Mouse (Mus musculus): ENCODE measurements around the gene Borcs5. TPM values are rescaled to one million over a fixed set of nuclear protein-coding genes. Genes with fewer than 3 reads are reported as not detected.
"Not testable (repeated sequence)": the region's sequence is repeated elsewhere in the genome, so short reads cannot be mapped to it uniquely, and the experiment has no call there.

Borcs5 gene
- polyA plus RNA-seq, 1 experiment from 2014 or later: 20.3 TPM

DNA sequence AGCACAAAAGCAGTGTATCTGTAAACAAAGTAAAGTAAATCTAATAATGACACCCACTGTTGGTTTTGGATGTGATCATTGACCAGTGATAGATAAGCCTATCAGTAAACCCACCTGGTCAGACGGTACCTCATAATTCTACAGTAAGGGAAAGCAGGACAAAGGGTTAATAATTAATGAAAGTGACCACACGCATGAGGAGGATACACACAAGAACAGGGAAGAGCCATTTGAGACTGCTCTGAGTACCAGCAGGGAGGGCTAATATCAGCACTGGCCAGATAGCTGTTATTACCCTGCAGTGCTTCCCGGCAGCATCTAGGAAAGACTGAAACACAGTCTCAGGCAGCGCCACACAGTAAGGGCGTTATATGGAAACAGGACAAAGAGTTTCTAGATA is 25.3 kb downstream of the Borcs5 start:
- Histone ChIP-seq H3K27ac (replicated peaks) (no peak overlapping the region), H3K4me1 (no peaks in the 10 kb centered on the region), H3K36me3 (no peaks in the 10 kb centered on the region), H3K27me3 (ENCODE audit: low read depth, poor library complexity, severe bottlenecking) (no peaks in the 10 kb centered on the region), H3K9me3 (replicated peaks) (no peaks in the 10 kb centered on the region), H3K4me3 (no peak overlapping the region)
- 87% methylated on average over 5 of the region's 5 CpGs for WGBS
- no peak for DNase-seq (ENCODE audit: low spot score)

DNA sequence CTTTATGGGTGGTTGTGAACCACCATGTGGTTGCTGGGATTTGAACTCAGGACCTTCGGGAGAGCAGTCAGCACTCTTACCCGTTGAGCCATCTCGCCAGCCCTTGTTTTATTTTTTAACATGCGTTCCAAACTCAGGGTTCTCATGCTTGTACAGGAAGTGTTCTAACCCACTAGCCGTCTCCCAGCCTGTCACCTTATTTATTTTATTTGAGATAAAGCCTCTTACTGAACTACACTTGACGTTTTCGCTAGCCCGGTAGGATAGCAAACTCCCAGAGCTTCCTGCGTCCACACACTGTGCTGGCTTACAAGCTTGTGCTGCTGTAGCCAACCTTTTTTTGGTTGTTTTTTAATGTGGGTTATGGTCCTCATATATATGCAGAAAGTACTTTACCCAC is 26.5 kb downstream of the Borcs5 start:
- H3K4me3 ChIP-seq: no peak overlapping the region
- H3K36me3 ChIP-seq: no peaks in the 10 kb centered on the region
- no peak overlapping the region for H3K27ac ChIP-seq (replicated peaks)
- H3K4me1 ChIP-seq: no peaks in the 10 kb centered on the region
- WGBS: 83% methylated on average over 9 of the region's 9 CpGs
- H3K27me3 ChIP-seq (ENCODE audit: low read depth, poor library complexity, severe bottlenecking): no peaks in the 10 kb centered on the region
- no peaks in the 10 kb centered on the region for H3K9me3 ChIP-seq (replicated peaks)
- no peak for DNase-seq (ENCODE audit: low spot score)

DNA sequence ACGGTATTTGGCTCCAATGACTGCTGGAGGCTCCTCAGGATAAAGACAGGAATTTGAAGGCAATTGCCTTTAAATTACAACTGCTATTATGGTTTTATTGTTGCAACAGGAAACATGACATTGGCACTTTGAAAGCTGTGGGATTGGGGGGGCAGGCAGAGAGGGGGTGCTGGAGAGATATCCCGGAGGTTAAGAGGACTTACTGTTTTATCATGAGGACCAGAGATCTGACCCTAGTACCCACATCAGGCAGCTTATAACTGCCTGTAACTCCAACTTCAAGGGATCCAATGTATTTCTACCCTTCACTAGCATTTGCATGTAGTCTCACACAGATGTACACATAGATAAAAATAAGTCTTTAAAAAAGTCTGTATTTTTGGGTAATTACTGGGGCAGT is 29.2 kb downstream of the Borcs5 start:
- DNase-seq (ENCODE audit: low spot score): no peak
- Histone ChIP-seq H3K27ac (replicated peaks) (no peak overlapping the region), H3K9me3 (replicated peaks) (no peaks in the 10 kb centered on the region), H3K4me3 (no peak overlapping the region), H3K36me3 (no peaks in the 10 kb centered on the region), H3K4me1 (peaks cover 4% of the 10 kb centered on the region), H3K27me3 (ENCODE audit: low read depth, poor library complexity, severe bottlenecking) (no peaks in the 10 kb centered on the region)
- WGBS: 96% methylated on average over 2 of the region's 2 CpGs

DNA sequence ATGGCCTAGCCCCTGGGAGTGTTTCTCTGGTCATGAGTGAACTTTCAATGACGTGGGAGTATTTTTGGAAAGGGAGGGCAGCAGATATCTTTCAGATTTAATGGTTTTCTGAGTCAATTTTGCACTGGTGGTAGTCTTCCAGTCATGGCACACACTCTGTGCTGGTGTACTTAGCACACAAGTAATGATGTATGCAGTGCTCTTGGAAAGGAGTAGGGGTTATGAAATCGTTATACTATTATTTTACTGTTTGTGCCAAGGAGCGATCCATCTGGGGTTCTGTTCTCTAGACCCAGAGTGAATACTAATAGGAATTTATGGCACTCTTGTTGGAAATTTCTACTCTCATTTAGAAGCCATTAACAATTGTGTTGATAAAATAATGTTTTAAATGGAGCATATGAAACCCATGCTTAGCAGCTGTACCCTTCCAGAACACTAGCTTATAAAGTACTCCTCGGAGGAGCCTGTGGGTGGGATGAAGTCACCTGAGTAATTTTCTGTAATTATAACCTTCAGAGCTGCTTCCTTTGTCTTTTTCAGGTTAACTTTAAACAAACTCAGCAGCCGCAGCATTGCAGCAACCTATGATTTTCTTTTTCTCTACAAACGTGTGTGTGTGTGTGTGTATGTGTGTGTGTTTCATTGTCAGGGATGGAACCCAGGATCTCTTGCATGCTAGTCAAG is 30.0 kb downstream of the Borcs5 start:
- Histone ChIP-seq H3K36me3 (no peaks in the 10 kb centered on the region), H3K27me3 (ENCODE audit: low read depth, poor library complexity, severe bottlenecking) (no peaks in the 10 kb centered on the region), H3K9me3 (replicated peaks) (no peaks in the 10 kb centered on the region), H3K4me3 (no peak overlapping the region), H3K27ac (replicated peaks) (no peak overlapping the region), H3K4me1 (peaks cover 4% of the 10 kb centered on the region)
- DNase-seq (ENCODE audit: low spot score): no peak
- 86% methylated on average over 6 of the region's 6 CpGs for WGBS

DNA sequence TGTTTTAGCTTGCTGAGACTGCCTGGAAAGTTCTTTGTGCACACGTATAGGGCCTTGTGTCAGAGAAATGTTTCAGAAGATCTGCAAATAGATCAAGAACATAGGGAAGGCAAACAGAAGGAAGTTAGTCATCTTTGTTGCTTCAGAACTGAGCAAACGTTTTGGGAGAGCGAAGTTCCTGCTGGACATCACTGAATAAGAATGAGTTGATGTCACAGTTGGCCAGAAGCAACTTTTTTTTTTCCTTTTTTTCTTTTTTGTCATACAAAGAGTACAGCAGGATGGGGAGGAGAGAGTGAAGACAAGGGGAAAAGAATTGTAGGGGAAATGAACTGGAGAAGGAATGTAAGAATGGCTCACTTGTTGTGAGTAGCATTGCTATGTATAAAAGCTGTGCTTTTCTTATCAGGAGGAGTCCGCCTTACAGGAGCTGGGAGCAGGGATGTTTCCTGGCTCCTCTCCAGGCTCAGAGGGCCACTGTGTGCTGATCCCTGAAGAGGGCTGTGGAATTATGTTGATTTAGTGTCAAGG is 31.6 kb downstream of the Borcs5 start:
- DNase-seq (ENCODE audit: low spot score): no peak
- Histone ChIP-seq H3K27me3 (ENCODE audit: low read depth, poor library complexity, severe bottlenecking) (no peaks in the 10 kb centered on the region), H3K4me3 (no peak overlapping the region), H3K9me3 (replicated peaks) (no peaks in the 10 kb centered on the region), H3K36me3 (no peaks in the 10 kb centered on the region), H3K27ac (replicated peaks) (no peak overlapping the region), H3K4me1 (peaks cover 4% of the 10 kb centered on the region)
- WGBS: 79% methylated on average over 4 of the region's 4 CpGs

DNA sequence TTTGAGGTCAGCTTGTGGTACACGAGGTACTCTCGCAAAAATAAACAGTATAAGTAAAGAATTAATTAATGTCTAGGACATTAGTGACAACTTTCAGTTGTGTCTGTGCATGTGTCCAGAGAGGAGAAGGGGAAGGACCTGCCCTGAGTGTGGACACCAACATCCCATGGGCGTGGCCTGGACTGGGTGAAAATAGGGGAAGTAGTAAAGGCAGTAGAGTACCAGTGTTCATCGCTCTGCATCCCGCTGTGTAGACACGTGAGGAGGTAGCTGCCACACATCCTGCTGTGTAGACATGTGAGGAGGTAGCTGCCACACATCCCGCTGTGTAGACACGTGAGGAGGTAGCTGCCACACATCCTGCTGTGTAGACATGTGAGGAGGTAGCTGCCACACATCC is 34.4 kb downstream of the Borcs5 start:
- H3K4me3 ChIP-seq; H3K27ac ChIP-seq (replicated peaks); DNase-seq (ENCODE audit: low spot score); H3K36me3 ChIP-seq; H3K27me3 ChIP-seq (ENCODE audit: low read depth, poor library complexity, severe bottlenecking); H3K4me1 ChIP-seq; H3K9me3 ChIP-seq (replicated peaks): not testable (repeated sequence)
- WGBS: 90% methylated on average over 8 of the region's 8 CpGs

DNA sequence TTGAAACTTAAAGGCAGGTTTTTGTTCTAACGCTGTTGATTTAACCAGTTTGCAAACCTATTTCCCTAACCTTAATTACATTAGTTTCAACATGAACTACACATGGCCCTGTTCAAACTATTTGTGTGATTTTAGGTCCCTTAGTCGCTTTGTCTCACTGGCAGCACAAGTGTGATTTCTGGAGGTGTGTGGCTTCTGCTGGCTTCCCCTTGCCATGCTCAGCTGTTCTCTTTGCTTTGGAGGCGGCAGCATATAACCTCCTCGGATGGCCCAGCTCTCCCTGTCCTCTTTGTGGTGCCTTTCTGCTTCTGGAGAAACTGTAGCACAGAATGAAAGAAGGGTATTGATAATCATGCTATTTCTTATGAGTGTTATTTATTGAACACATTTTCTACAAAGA is 38.2 kb downstream of the Borcs5 start:
- Histone ChIP-seq H3K27me3 (ENCODE audit: low read depth, poor library complexity, severe bottlenecking) (no peaks in the 10 kb centered on the region), H3K9me3 (replicated peaks) (no peaks in the 10 kb centered on the region), H3K4me1 (no peaks in the 10 kb centered on the region), H3K27ac (replicated peaks) (no peak overlapping the region), H3K4me3 (no peak overlapping the region), H3K36me3 (no peaks in the 10 kb centered on the region)
- DNase-seq (ENCODE audit: low spot score): no peak
- WGBS: 90% methylated on average over 4 of the region's 4 CpGs

DNA sequence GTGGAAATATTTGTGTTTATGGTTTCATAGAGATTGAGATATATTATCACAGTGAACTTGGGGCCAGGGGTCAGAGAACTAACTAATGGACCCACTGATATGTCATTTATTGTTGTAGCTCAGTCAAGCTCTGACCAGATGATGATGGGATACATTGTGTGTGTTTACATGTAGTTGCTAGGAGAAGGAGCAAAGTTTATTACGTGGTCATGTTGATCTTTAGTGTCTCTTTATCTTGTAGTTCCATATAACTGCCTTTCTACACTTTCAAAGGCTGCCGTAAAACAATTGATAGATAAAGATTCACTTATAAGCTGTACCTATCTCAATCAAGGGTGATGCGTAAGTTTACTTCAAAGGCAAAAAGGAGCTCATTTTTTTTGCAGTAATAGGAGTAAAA is 38.7 kb downstream of the Borcs5 start:
- H3K4me1 ChIP-seq: no peaks in the 10 kb centered on the region

DNA sequence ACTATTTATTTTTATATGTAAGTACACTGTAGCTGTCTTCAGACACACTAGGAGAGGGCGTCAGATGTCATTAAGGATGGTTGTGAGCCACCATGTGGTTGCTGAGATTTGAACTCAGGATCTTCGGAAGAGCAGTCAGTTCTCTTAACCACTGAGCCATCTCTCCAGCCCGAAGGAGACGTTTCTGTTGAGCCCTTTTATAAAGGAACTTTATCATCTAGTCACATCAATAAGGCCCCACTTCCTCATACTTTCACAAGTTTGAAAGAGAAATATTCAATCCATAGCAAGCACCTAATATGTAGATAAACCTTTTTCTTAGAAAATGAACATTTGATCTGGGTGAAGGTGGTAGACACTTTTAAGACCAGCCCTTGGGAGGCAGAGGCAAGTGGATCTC is 40.0 kb downstream of the Borcs5 start:
- H3K27me3 ChIP-seq (ENCODE audit: low read depth, poor library complexity, severe bottlenecking); DNase-seq (ENCODE audit: low spot score); H3K4me1 ChIP-seq; H3K27ac ChIP-seq (replicated peaks); H3K36me3 ChIP-seq; H3K4me3 ChIP-seq; H3K9me3 ChIP-seq (replicated peaks): not testable (repeated sequence)
- WGBS: 90% methylated on average over 4 of the region's 4 CpGs

More for the DNA sequence above, 38.7 kb downstream of the Borcs5 start:
- no peaks in the 10 kb centered on the region for H3K36me3 ChIP-seq
- no peak overlapping the region for H3K27ac ChIP-seq (replicated peaks)
- no peaks in the 10 kb centered on the region for H3K27me3 ChIP-seq (ENCODE audit: low read depth, poor library complexity, severe bottlenecking)
- H3K9me3 ChIP-seq (replicated peaks): no peaks in the 10 kb centered on the region
- no peak overlapping the region for H3K4me3 ChIP-seq
- no peak for DNase-seq (ENCODE audit: low spot score)
- 87% methylated on average over 3 of the region's 3 CpGs for WGBS

DNA sequence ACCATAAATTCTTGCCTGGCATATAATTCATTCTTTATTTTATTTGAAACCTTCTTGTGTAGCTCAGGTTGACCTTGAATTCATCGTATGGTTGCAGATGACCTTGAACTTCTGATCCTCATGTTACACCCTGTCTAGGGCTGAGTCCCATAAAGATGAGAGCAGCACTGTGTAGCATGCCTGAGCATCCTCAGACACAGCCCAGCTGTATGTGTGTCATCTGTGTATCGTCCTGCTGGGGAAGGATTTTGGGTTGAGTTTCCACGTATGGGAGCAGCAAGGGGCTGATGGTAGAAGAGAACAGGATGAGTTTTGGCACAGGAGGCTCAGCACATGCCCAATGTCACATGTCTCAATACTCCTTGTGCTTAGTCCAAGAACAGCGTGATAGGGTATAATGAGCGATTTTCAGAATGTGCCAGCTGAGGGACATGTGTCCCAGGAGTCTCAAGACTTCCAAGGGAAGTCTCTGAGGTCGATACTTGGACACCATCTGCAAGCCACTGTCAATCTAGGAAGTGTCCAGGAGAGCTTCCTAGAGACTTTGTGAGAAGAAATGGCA is 45.1 kb downstream of the Borcs5 start:
- DNase-seq (ENCODE audit: low spot score): no peak
- Histone ChIP-seq H3K27ac (replicated peaks) (no peak overlapping the region), H3K4me1 (peaks cover 12% of the 10 kb centered on the region), H3K4me3 (no peak overlapping the region), H3K9me3 (replicated peaks) (no peaks in the 10 kb centered on the region), H3K27me3 (ENCODE audit: low read depth, poor library complexity, severe bottlenecking) (no peaks in the 10 kb centered on the region), H3K36me3 (no peaks in the 10 kb centered on the region)
- WGBS: 92% methylated on average over 6 of the region's 6 CpGs

DNA sequence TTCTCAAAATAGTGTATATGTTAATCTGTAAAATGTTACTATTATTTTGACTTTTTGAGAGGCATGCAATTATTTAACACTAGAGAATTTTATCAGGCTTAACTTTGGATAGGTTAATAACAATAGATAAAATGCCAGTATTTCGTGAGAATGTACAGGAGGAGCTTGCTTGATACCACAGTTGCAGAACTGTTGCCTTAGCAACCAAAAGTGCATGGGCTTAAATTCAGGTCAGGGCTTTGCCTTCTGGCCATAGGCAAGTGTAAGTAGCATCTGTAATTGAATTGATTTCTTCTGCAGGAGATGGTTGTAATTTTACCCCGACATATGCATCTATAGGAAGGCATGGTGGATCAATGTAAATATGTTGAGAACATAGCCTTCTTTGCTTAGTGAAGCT is 45.7 kb downstream of the Borcs5 start:
- H3K9me3 ChIP-seq (replicated peaks): no peaks in the 10 kb centered on the region
- no peaks in the 10 kb centered on the region for H3K27me3 ChIP-seq (ENCODE audit: low read depth, poor library complexity, severe bottlenecking)
- no peak overlapping the region for H3K4me3 ChIP-seq
- H3K27ac ChIP-seq (replicated peaks): no peak overlapping the region
- DNase-seq (ENCODE audit: low spot score): no peak
- 55% methylated on average over 2 of the region's 2 CpGs for WGBS
- peaks cover 12% of the 10 kb centered on the region for H3K4me1 ChIP-seq
- H3K36me3 ChIP-seq: no peaks in the 10 kb centered on the region

DNA sequence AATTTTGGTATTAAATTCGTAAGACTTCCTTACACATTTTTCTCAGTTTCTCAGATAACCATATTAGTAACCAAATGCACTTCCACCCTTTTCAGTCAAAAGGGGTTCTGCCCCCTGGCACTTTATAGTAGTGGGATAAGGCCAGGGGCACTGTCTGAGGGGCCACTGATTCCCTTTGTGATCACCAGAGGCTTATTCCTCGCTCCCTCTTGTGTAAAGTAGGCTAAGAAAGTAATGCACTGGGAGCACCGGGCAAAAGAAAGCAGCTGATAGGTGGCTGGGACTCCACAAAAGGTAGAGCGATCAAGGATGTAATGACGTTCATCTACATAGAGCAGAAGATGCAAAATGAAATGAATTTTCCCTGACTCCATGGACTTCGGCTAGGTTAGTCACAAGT is 46.2 kb downstream of the Borcs5 start:
- Histone ChIP-seq H3K27me3 (ENCODE audit: low read depth, poor library complexity, severe bottlenecking) (no peaks in the 10 kb centered on the region), H3K9me3 (replicated peaks) (no peaks in the 10 kb centered on the region), H3K27ac (replicated peaks) (peak overlapping the region; percentile 39; the same call in 1 of the 2 replicates), H3K36me3 (no peaks in the 10 kb centered on the region), H3K4me3 (no peak overlapping the region), H3K4me1 (peaks cover 12% of the 10 kb centered on the region)
- DNase-seq (ENCODE audit: low spot score): no peak
- 78% methylated on average over 6 of the region's 6 CpGs for WGBS

DNA sequence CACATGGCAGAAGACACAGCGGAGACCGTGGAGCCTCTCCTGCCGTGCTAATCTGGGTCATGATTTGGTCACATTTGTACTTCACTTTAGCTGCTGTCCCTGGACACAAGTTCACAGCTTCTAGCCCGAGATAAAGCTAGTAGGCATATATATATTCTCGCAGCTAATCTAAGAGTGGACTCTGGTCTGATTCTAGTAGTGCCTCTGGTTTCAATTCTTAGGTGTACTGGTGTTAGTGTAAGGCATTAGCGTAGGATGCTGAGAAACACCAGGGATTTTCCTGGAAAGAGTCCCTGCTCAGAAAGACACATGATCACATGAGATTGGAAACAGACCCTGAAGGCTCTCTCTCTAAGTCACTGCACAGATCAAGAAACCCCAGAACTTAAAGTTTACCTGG is 55.2 kb downstream of the Borcs5 start:
- Histone ChIP-seq H3K27ac (replicated peaks) (no peak overlapping the region), H3K4me3 (no peak overlapping the region), H3K9me3 (replicated peaks) (no peaks in the 10 kb centered on the region), H3K36me3 (no peaks in the 10 kb centered on the region), H3K27me3 (ENCODE audit: low read depth, poor library complexity, severe bottlenecking) (no peaks in the 10 kb centered on the region), H3K4me1 (no peaks in the 10 kb centered on the region)
- 90% methylated on average over 6 of the region's 6 CpGs for WGBS
- no peak for DNase-seq (ENCODE audit: low spot score)
